ENCODE assay signal across 25 mouse cellular contexts in the genomic region with DNA sequence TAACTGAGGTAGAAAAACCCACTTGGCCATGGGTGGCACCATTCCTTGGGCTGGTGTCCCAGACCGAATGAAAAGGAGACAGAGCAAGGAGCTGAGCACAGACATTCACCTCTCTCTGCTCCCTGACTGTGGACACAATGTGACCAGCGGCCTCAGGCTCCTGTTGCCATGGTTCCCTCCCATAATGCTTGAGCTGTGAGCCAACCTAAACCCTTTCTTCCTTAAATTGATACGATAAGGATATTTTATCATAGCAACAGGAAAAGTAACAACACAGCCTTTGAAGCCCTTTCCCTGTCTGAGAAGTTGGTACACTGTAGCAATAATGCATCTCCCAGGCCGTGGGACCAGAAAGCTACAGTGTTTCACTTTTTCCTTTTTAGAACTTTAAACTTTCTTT. TPM values are rescaled to one million over a fixed set of nuclear protein-coding genes. Genes with fewer than 3 reads are reported as not detected.
DNase-seq lines count a peak whose midpoint lies in the region; ATAC-seq and TF ChIP-seq lines count a peak whose summit lies in the region.
"Had no signal": no experiment of that assay in that cellular context is flagged by ENCODE, and none has a peak within 500 bp of the region (broad histone marks: within the 10 kb centered on the region; RNA-seq: fewer than 3 reads in every experiment).

No protein-coding gene starts in this region.

- no peak for TF ChIP-seq CTCF in heart, adult 2 months (IDR thresholded peaks at IDR 0.05)

- no peak for TF ChIP-seq EP300 in heart, adult 2 months (IDR thresholded peaks at IDR 0.05; ENCODE audit: insufficient read depth, low read depth, low read length)

- no peak for TF ChIP-seq POLR2A in myocyte (IDR thresholded peaks at IDR 0.05; ENCODE audit: insufficient read length, low read depth)
- TF ChIP-seq POLR2A in heart, adult 2 months (IDR thresholded peaks at IDR 0.05; ENCODE audit: insufficient read depth, low read depth, low read length): no peak

- no peaks in the 10 kb centered on the region for H3K79me2 ChIP-seq in myocyte (ENCODE audit: control insufficient read depth, insufficient read depth)
- H3K79me2 ChIP-seq in heart, adult 2 months (replicated peaks; ENCODE audit: control insufficient read depth, insufficient read depth, low read length): no peaks in the 10 kb centered on the region

- WGBS in midbrain, embryonic 10.5 days: 56% methylated on average over 4 of the region's 4 CpGs
- 30% methylated on average over 4 of the region's 4 CpGs for WGBS in midbrain, embryonic 14.5 days
- 59% methylated on average over 4 of the region's 4 CpGs for WGBS in heart, adult 2 months

- H3K27ac ChIP-seq in midbrain, embryonic 10.5 days (replicated peaks): 0 out of 2 replicates have a peak overlapping the region, but pooled peaks have one; percentile 23
- no peak overlapping the region for H3K27ac ChIP-seq in midbrain, embryonic 14.5 days (replicated peaks; ENCODE audit: low read depth, low read length)
- peak overlapping the region; percentile 66; the same call in 1 of the 2 replicates for H3K27ac ChIP-seq in ES-E14 (ENCODE audit: insufficient read depth, low read depth, low read length, poor library complexity, severe bottlenecking)
- no peak overlapping the region for H3K27ac ChIP-seq in heart, adult 2 months
- H3K27ac ChIP-seq: embryonic facial prominence, embryonic 13.5 days; forebrain, embryonic 12.5 days; forebrain, embryonic 15.5 days; hindbrain, embryonic 12.5 days; hindbrain, embryonic 15.5 days had no signal

- H3K27me3 ChIP-seq in midbrain, embryonic 10.5 days (ENCODE audit: low read depth, poor library complexity, severe bottlenecking): no peaks in the 10 kb centered on the region
- H3K27me3 ChIP-seq in midbrain, embryonic 14.5 days (ENCODE audit: control insufficient read depth, insufficient read depth, low read length): no peaks in the 10 kb centered on the region
- no peaks in the 10 kb centered on the region for H3K27me3 ChIP-seq in myocyte (ENCODE audit: control insufficient read depth, insufficient read depth, insufficient read length)
- H3K27me3 ChIP-seq in heart, adult 2 months (ENCODE audit: control insufficient read depth, insufficient read depth, low read length): no peaks in the 10 kb centered on the region
- H3K27me3 ChIP-seq: embryonic facial prominence, embryonic 13.5 days; forebrain, embryonic 12.5 days; forebrain, embryonic 15.5 days; hindbrain, embryonic 12.5 days; hindbrain, embryonic 15.5 days; Patski had no signal

- H3K36me3 ChIP-seq in midbrain, embryonic 10.5 days: no peaks in the 10 kb centered on the region
- no peaks in the 10 kb centered on the region for H3K36me3 ChIP-seq in midbrain, embryonic 14.5 days (ENCODE audit: control insufficient read depth, insufficient read depth, low read length)
- no peaks in the 10 kb centered on the region for H3K36me3 ChIP-seq in ES-E14 (ENCODE audit: control insufficient read depth, insufficient read depth, low read length, poor library complexity, severe bottlenecking)
- no peaks in the 10 kb centered on the region for H3K36me3 ChIP-seq in myocyte (ENCODE audit: control insufficient read depth, insufficient read depth)
- H3K36me3 ChIP-seq in heart, adult 2 months (ENCODE audit: control insufficient read depth, insufficient read depth, low read length): no peaks in the 10 kb centered on the region
- H3K36me3 ChIP-seq: embryonic facial prominence, embryonic 13.5 days; forebrain, embryonic 12.5 days; forebrain, embryonic 15.5 days; G1E; hindbrain, embryonic 12.5 days; hindbrain, embryonic 15.5 days had no signal

- in situ Hi-C loops in ES-E14 (cut with MboI; ENCODE audit: low sequenced_read_pairs in 2 of 2, unreplicated experiment in 2 of 2): no loop called here

- H3K9me3 ChIP-seq in midbrain, embryonic 10.5 days (replicated peaks): no peaks in the 10 kb centered on the region
- H3K9me3 ChIP-seq in midbrain, embryonic 14.5 days (ENCODE audit: control insufficient read depth, low read length): no peaks in the 10 kb centered on the region
- no peaks in the 10 kb centered on the region for H3K9me3 ChIP-seq in ES-E14 (ENCODE audit: control insufficient read depth, insufficient read depth, low read depth, low read length)
- H3K9me3 ChIP-seq: embryonic facial prominence, embryonic 13.5 days; forebrain, embryonic 12.5 days; forebrain, embryonic 15.5 days; G1E; hindbrain, embryonic 12.5 days; hindbrain, embryonic 15.5 days had no signal

- no peak overlapping the region for H3ac ChIP-seq in myocyte (ENCODE audit: control insufficient read depth, insufficient read length)

- intact Hi-C loops in heart, adult 2 months (cut with DNase I): no loop called here

- no peak for DNase-seq in midbrain, embryonic 10.5 days (ENCODE audit: low spot score)
- no peak for DNase-seq in midbrain, embryonic 14.5 days
- no peak for DNase-seq in ES-E14 (ENCODE audit: low read depth, low spot score)
- peak; percentile 47 for DNase-seq in embryo, embryonic 10.5 days (ENCODE audit: low spot score)
- DNase-seq in heart, adult 2 months: no peak
- DNase-seq in right cerebral cortex, postnatal 25 days: no peak
- DNase-seq: adrenal gland, adult 8-10 months; adrenal gland, postnatal 25 days; cerebellum, adult 11-12 months; cerebellum, adult 8-10 months; cerebellum, postnatal 10 days; cerebellum, postnatal 36 days; gastrocnemius, postnatal 25 days had no signal

- H3K4me1 ChIP-seq in midbrain, embryonic 10.5 days: peaks cover 31% of the 10 kb centered on the region
- no peaks in the 10 kb centered on the region for H3K4me1 ChIP-seq in midbrain, embryonic 14.5 days (ENCODE audit: control insufficient read depth, insufficient read depth, low read length)
- peaks cover 12 to 29% of the 10 kb centered on the region in 2 experiments for H3K4me1 ChIP-seq in ES-E14 (ENCODE audit: control insufficient read depth in 2 of 2, insufficient read depth in 2 of 2, low read length in 2 of 2, poor library complexity in 1 of 2)
- H3K4me1 ChIP-seq in heart, adult 2 months (ENCODE audit: control insufficient read depth, insufficient read depth, low read length): no peaks in the 10 kb centered on the region
- H3K4me1 ChIP-seq: embryonic facial prominence, embryonic 13.5 days; forebrain, embryonic 15.5 days; hindbrain, embryonic 15.5 days had no signal

- H3K4me3 ChIP-seq in midbrain, embryonic 10.5 days: no peak overlapping the region
- H3K4me3 ChIP-seq in midbrain, embryonic 14.5 days (replicated peaks; ENCODE audit: low read depth, low read length): no peak overlapping the region
- H3K4me3 ChIP-seq in ES-E14 (ENCODE audit: insufficient read depth in 1 of 2, low read depth in 1 of 2, low read length in 2 of 2, poor library complexity in 1 of 2, severe bottlenecking in 1 of 2) (no peak overlapping the region), myocyte (no peak overlapping the region)
- no peak overlapping the region for H3K4me3 ChIP-seq in heart, adult 2 months
- H3K4me3 ChIP-seq: embryonic facial prominence, embryonic 13.5 days; erythroblast, embryonic 14.5 days; forebrain, embryonic 12.5 days; forebrain, embryonic 15.5 days; hindbrain, embryonic 12.5 days; hindbrain, embryonic 15.5 days had no signal

- ATAC-seq in midbrain, embryonic 14.5 days (ENCODE audit: low FRiP score, low TSS enrichment): no peak
- ATAC-seq: CD4-positive, CD25-positive, alpha-beta regulatory T cell, adult 4 months; forebrain, embryonic 15.5 days; intestine, postnatal 0 days had no signal

- no peak overlapping the region for H3K4me2 ChIP-seq in midbrain, embryonic 14.5 days (ENCODE audit: low read length)
- H3K4me2 ChIP-seq in myocyte (ENCODE audit: low read depth): peak overlapping the region; percentile 10
- H3K4me2 ChIP-seq: embryonic facial prominence, embryonic 13.5 days; forebrain, embryonic 12.5 days; forebrain, embryonic 15.5 days; heart, embryonic 11.5 days; hindbrain, embryonic 12.5 days; hindbrain, embryonic 15.5 days had no signal

- no peak overlapping the region for H3K9ac ChIP-seq in midbrain, embryonic 14.5 days (replicated peaks; ENCODE audit: low read length)
- no peak overlapping the region for H3K9ac ChIP-seq in ES-E14 (ENCODE audit: insufficient read depth, low read depth, low read length, poor library complexity, severe bottlenecking)
- no peak overlapping the region for H3K9ac ChIP-seq in heart, adult 2 months (ENCODE audit: low read depth, low read length)
- H3K9ac ChIP-seq: embryonic facial prominence, embryonic 13.5 days; forebrain, embryonic 12.5 days; forebrain, embryonic 15.5 days; hindbrain, embryonic 12.5 days; hindbrain, embryonic 15.5 days had no signal

TF ChIP-seq in ES-E14, 5 proteins besides CTCF, POLR2A, EP300 and RAD21:
- no peak for TF ChIP-seq ZC3H11A (IDR thresholded peaks at IDR 0.05; ENCODE audit: borderline replicate concordance, low read depth, low read length)
- TF ChIP-seq MAFK (IDR thresholded peaks at IDR 0.05; ENCODE audit: insufficient read depth, low read depth, low read length): no peak

TF ChIP-seq in myocyte, 11 proteins besides CTCF, POLR2A, EP300 and RAD21:
- TF ChIP-seq USF1 (IDR thresholded peaks at IDR 0.05; ENCODE audit: low read depth) (no peak), MYOG (IDR thresholded peaks at IDR 0.05; ENCODE audit: control insufficient read depth in 1 of 3, insufficient read depth in 1 of 3, insufficient read length in 2 of 3, low read depth in 2 of 3) (no peak), REST (IDR thresholded peaks at IDR 0.05; ENCODE audit: insufficient read depth, insufficient read length) (no peak), TCF12 (IDR thresholded peaks at IDR 0.05; ENCODE audit: insufficient read depth, poor library complexity, severe bottlenecking) (no peak), MAX (IDR thresholded peaks at IDR 0.05; ENCODE audit: low read depth) (no peak), MYOD1 (IDR thresholded peaks at IDR 0.05; ENCODE audit: control insufficient read depth in 1 of 3, insufficient read length in 2 of 3, low read depth in 2 of 3) (no peak), CEBPB (IDR thresholded peaks at IDR 0.05; ENCODE audit: insufficient read depth, poor library complexity, severe bottlenecking) (no peak), SRF (IDR thresholded peaks at IDR 0.05; ENCODE audit: control insufficient read depth, insufficient read length, low read depth) (no peak), POLR2AphosphoS2 (IDR thresholded peaks at IDR 0.05; ENCODE audit: insufficient read length, low read depth) (no peak), E2F4 (IDR thresholded peaks at IDR 0.05; ENCODE audit: insufficient read depth) (no peak), TCF3 (IDR thresholded peaks at IDR 0.05; ENCODE audit: insufficient read length, low read depth) (no peak)

RNA-seq across cellular contexts. Expression of a gene that starts 14.6 kb away (rescaled TPM):
- 49.5 and 63.7 TPM in 2 replicates for polyA plus RNA-seq in midbrain, embryonic 10.5 days (2016; fragmentation: Nextera tagmentation; extraction: Ambion mirVana)
- polyA plus RNA-seq in midbrain, embryonic 14.5 days (2014; fragmentation: Nextera tagmentation; extraction: Ambion mirVana): 94.1 and 94.3 TPM in 2 replicates
- 150 and 231 TPM in 2 replicates for total RNA-seq in ES-E14 (2012; rRNA removed)
- 98.2 TPM for polyA plus RNA-seq in myocyte (2012; fragmentation: generic; extraction: Trizol)
- total RNA-seq in heart, adult 2 months (2021): 10 to 100 TPM; 56.4 to 96.9 TPM
- polyA plus RNA-seq in heart, adult 2 months (2012; rRNA removed): 86.2 and 118 TPM in 2 replicates

Comparison
In these comparisons a context has a peak if more than half of its experiments do, and no peak if none do; other contexts are left out.
1. H3K27ac ChIP-seq: peak in midbrain, embryonic 10.5 days (single experiment) and ES-E14 (single experiment); none in midbrain, embryonic 14.5 days (single experiment) and heart, adult 2 months (single experiment).